Mouse (Mus musculus) stomach, embryonic 14.5 days (tissue): ENCODE measurements around the gene Ldlrap1. TPM values are rescaled to one million over a fixed set of nuclear protein-coding genes. Genes with fewer than 3 reads are reported as not detected.

Experiments used
- ATAC-seq: fragments of 200-750 bp; cut with Nextera tagmentation; 2 replicates; pipeline ENCODE4 v1.8.0; 2017; ENCODE audit warnings: low read depth, moderate TSS enrichment; ENCODE audit not compliant: insufficient number of reproducible peaks, insufficient read depth, low FRiP score
- H3K27ac ChIP-seq: fragments of 300-500 bp; sonication (generic); 2 replicates; pipeline ENCODE4 v1.5.1; 2014; ENCODE audit warnings: mild to moderate bottlenecking, low read length, moderate library complexity, mixed read lengths
- H3K27me3 ChIP-seq: fragments of 300-500 bp; sonication (generic); 2 replicates; pipeline ENCODE4 v1.6.1; 2014; ENCODE audit warnings: low read length, control low read depth, mixed read lengths; ENCODE audit not compliant: control insufficient read depth, insufficient read depth
- H3K36me3 ChIP-seq: fragments of 300-500 bp; sonication (generic); 2 replicates; pipeline ENCODE4 v1.6.1; 2014; ENCODE audit warnings: mild to moderate bottlenecking, control low read depth, low read length, moderate library complexity, mixed read lengths; ENCODE audit not compliant: control insufficient read depth, insufficient read depth
- H3K4me1 ChIP-seq: fragments of 300-500 bp; sonication (generic); 2 replicates; pipeline ENCODE4 v1.6.1; 2014; ENCODE audit warnings: low read length, control low read depth, mixed read lengths; ENCODE audit not compliant: control insufficient read depth, insufficient read depth
- H3K4me2 ChIP-seq: fragments of 300-500 bp; sonication (generic); replicated peaks from 2 replicates; pipeline ENCODE4 v1.6.1; 2014; ENCODE audit warnings: low read depth, low read length, control low read depth
- H3K4me3 ChIP-seq: fragments of 300-500 bp; sonication (generic); 2 replicates; pipeline ENCODE4 v1.5.1; 2014; ENCODE audit warnings: low read depth, low read length, control low read depth
- H3K9ac ChIP-seq: fragments of 300-500 bp; sonication (generic); replicated peaks from 2 replicates; pipeline ENCODE4 v1.6.1; 2014; ENCODE audit warnings: low read depth, mild to moderate bottlenecking, control low read depth, low read length, moderate library complexity, mixed read lengths
- H3K9me3 ChIP-seq: fragments of 300-500 bp; sonication (generic); 2 replicates; pipeline ENCODE4 v1.6.1; 2016; ENCODE audit warnings: low read depth, low read length, control low read depth; ENCODE audit not compliant: control insufficient read depth
- WGBS: fragments of 180-500 bp; shearing (Covaris S2); extraction: QIAGEN DNeasy Blood & Tissue Kit; methylation state at CpG from one replicate; pipeline ENCODE4 v1.1.7; 2014; 5-methylcytosine and 5-hydroxymethylcytosine counted together
- polyA plus RNA-seq: library from polyadenylated mRNA; unstranded; fragments of >200 nt; fragmentation: Nextera tagmentation; extraction: Ambion mirVana; gene quantifications from 2 replicates; pipeline ENCODE4 v1.2.1, GENCODE M21; 2014

The Ldlrap1 gene
- polyA plus RNA-seq, 1 experiment from 2014 or later, result 18.9 TPM

DNA sequence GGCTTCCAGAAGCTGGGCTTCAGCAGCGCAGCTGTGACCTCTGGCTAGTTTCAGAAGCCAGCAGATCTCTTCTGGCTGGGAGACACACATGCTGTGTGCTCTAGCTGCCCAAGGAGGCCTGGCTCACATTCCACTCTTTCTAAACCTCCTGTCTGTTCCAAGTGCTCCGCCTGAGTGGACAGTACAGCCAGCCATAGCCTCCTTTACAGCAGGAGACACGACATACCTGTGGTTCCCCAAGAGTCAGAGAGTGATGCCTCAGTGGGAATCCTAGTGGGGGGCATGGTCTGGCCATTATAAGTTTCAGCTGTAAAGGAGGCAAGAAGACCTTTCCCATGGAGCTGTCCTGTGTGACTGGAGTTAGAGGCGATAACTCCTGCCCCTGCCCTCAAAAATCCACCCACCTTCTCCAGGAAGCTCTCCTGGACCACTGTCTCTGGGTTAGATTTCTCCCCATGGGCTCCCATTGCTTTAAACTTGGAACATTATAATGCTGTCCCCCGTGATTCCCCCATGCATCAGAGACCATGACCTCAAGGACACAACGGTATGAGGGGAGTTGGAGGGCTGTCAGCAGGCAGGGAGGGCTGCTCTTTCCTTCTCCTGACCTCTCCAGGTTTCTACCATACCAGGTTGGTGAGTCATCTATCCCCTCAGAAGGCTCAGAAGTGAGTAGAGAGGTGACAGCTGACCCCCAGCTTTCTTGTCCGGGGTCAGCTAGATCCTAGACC is 1.4 kb upstream of the Ldlrap1 start:
- Histone ChIP-seq H3K27ac (no peak overlapping the region), H3K9ac (no peak overlapping the region), H3K4me3 (no peak overlapping the region), H3K36me3 (no peaks in the 10 kb centered on the region), H3K27me3 (no peaks in the 10 kb centered on the region), H3K9me3 (no peaks in the 10 kb centered on the region), H3K4me1 (peaks cover 12% of the 10 kb centered on the region; the same call in 1 of the 2 replicates), H3K4me2 (no peak overlapping the region)
- 59% methylated on average over 7 of the region's 7 CpGs for WGBS
- ATAC-seq, result no peak

DNA sequence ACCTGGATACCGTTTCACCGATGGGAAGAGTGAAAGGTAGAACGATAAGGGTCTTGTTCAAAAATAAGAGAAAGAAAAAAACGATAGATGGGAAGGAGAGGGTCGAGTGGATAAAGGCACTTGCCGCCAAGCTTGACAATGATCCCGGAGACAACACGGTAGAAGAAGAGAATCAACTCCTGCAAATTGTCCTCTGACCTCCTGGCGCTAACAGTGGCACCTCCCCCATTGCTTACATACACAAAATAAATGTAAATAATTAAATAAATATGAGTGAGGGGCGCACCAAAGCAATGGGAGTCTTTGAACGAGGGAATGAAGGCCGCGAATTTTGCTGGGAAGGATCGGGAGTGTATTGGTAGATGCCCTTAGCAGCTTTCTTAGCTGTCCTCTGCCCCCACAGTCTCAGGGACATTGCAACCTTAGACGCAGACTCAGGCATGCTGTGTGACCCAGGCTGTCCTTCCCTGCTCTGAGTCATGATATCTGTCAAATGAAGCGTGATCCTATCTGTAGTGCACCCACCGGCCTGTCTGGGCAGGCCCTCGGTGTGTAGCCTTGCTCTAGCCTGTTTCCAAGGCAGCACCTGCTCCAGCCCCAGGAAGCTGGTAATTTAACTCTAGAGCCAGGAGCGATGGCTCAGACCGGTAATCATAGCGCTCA is 533 bp upstream of the Ldlrap1 start:
- H3K36me3 ChIP-seq, result no peaks in the 10 kb centered on the region
- 9% methylated on average over 21 of the region's 21 CpGs for WGBS
- 0 out of 2 replicates have a peak overlapping the region, but pooled peaks have one; percentile 77 for H3K9ac ChIP-seq
- peak overlapping the region; percentile 94 for H3K4me2 ChIP-seq
- H3K27me3 ChIP-seq, result no peaks in the 10 kb centered on the region
- no peaks in the 10 kb centered on the region for H3K9me3 ChIP-seq
- no peak overlapping the region for H3K27ac ChIP-seq
- ATAC-seq, result no peak
- peaks cover 16% of the 10 kb centered on the region; the same call in 1 of the 2 replicates for H3K4me1 ChIP-seq
- H3K4me3 ChIP-seq, result peak overlapping the region; percentile 75

- peak overlapping the region; percentile 77 for H3K9ac ChIP-seq
- 1% methylated on average over 23 of the region's 23 CpGs for WGBS
- H3K4me3 ChIP-seq, result peak overlapping the region; percentile 75
- peaks cover 21% of the 10 kb centered on the region; the same call in 1 of the 2 replicates for H3K4me1 ChIP-seq
- peak overlapping the region; percentile 30; the same call in 1 of the 2 replicates for H3K27ac ChIP-seq
- H3K4me2 ChIP-seq, result peak overlapping the region; percentile 94
- no peaks in the 10 kb centered on the region for H3K9me3 ChIP-seq
- H3K27me3 ChIP-seq, result no peaks in the 10 kb centered on the region
- 0 out of 2 replicates have a peak, but pooled peaks have one; percentile 16 for ATAC-seq
- H3K36me3 ChIP-seq, result no peaks in the 10 kb centered on the region
Measured at GRCm38 (mm10) chr4:134766904-134767425, 859 bp downstream of the Ldlrap1 start.

- no peak for ATAC-seq
- 76% methylated on average over 6 of the region's 6 CpGs for WGBS
- no peak overlapping the region for H3K27ac ChIP-seq
- peak overlapping the region; percentile 94 for H3K4me2 ChIP-seq
- peaks cover 24% of the 10 kb centered on the region; the same call in 1 of the 2 replicates for H3K4me1 ChIP-seq
- H3K9me3 ChIP-seq, result no peaks in the 10 kb centered on the region
- H3K36me3 ChIP-seq, result no peaks in the 10 kb centered on the region
- no peak overlapping the region for H3K9ac ChIP-seq
- H3K4me3 ChIP-seq, result peak overlapping the region; percentile 75
- H3K27me3 ChIP-seq, result no peaks in the 10 kb centered on the region
Measured at GRCm38 (mm10) chr4:134766277-134766676, 1.5 kb downstream of the Ldlrap1 start.

DNA sequence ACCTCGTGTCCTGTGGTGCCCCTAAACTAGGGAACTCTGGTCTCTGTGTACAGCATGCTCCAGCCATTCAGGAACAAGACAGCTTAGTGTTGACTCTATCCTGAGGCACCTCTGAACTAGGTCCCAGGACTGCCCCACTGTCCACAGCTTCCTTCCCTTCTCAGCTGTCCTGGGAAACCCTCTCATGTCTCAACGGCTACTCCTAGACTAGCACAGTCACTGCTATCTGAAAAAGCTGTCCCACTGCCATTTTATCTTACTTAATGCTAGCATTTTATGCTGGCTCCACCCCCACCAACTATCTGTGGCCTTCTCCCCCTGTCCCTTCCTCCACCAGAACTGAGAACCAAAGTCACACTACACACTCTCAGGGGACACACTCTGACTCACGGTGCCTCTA is 3.5 kb downstream of the Ldlrap1 start:
- H3K4me3 ChIP-seq, result no peak overlapping the region
- no peaks in the 10 kb centered on the region for H3K36me3 ChIP-seq
- no peak overlapping the region for H3K4me2 ChIP-seq
- H3K27me3 ChIP-seq, result no peaks in the 10 kb centered on the region
- no peak for ATAC-seq
- peaks cover 36% of the 10 kb centered on the region for H3K4me1 ChIP-seq
- WGBS, result 46% methylated on average over 3 of the region's 3 CpGs
- H3K9me3 ChIP-seq, result no peaks in the 10 kb centered on the region
- H3K27ac ChIP-seq, result no peak overlapping the region
- H3K9ac ChIP-seq, result no peak overlapping the region

- no peak for ATAC-seq
- Histone ChIP-seq H3K27me3 (no peaks in the 10 kb centered on the region), H3K4me3 (no peak overlapping the region), H3K9me3 (no peaks in the 10 kb centered on the region), H3K9ac (no peak overlapping the region), H3K4me2 (no peak overlapping the region), H3K27ac (peak overlapping the region; percentile 45; the same call in 1 of the 2 replicates), H3K36me3 (no peaks in the 10 kb centered on the region), H3K4me1 (peaks cover 36% of the 10 kb centered on the region)
- 81% methylated on average over 6 of the region's 6 CpGs for WGBS
Measured at GRCm38 (mm10) chr4:134762360-134762759, 5.5 kb downstream of the Ldlrap1 start.

DNA sequence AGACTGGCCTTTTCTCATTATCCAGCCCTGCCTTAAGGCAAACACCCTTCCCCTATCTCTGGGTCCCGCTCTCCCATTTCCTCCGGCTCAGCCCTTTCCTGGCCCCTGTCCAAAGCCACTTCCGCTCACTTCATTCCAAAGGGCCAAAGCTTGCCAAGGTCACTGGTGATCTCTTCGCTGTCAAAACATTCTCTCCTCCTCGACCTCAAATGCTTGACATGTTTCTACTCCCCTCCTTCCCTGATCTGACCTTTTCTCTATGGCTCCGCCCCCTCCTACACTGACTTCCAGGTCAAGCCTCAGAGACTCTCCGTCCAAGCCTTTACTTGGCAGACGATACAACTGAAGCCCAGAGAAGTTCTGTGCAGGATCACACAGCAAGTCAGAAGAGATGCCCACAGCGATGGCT is 7.0 kb downstream of the Ldlrap1 start:
- no peak overlapping the region for H3K4me2 ChIP-seq
- H3K27me3 ChIP-seq, result no peaks in the 10 kb centered on the region
- no peak overlapping the region for H3K27ac ChIP-seq
- H3K4me1 ChIP-seq, result peaks cover 25% of the 10 kb centered on the region
- WGBS, result 22% methylated on average over 9 of the region's 9 CpGs
- no peak overlapping the region for H3K9ac ChIP-seq
- no peaks in the 10 kb centered on the region for H3K36me3 ChIP-seq
- no peak overlapping the region for H3K4me3 ChIP-seq
- no peak for ATAC-seq
- H3K9me3 ChIP-seq, result no peaks in the 10 kb centered on the region

- Histone ChIP-seq H3K9ac (no peak overlapping the region), H3K27me3 (no peaks in the 10 kb centered on the region), H3K9me3 (no peaks in the 10 kb centered on the region), H3K4me3 (no peak overlapping the region), H3K27ac (no peak overlapping the region), H3K4me1 (peaks cover 25% of the 10 kb centered on the region), H3K36me3 (no peaks in the 10 kb centered on the region), H3K4me2 (no peak overlapping the region)
- 69% methylated on average over 6 of the region's 6 CpGs for WGBS
- ATAC-seq, result no peak
Measured at GRCm38 (mm10) chr4:134760281-134760680, 7.5 kb downstream of the Ldlrap1 start.
